Mouse (Mus musculus) Muller cell, postnatal 12 days (primary cell): Measurements from ENCODE around the gene Lancl2.

Experiments used
- DNase-seq: peaks from one replicate; pipeline ENCODE4 v3.0.0-alpha.2; 2015; ENCODE audit errors: inconsistent ontology term

Gene Lancl2

GRCm38 (mm10) chr6:57702376-57702742, at the start of gene Lancl2:
Gene Lancl2, plus strand, starts transcription at chr6:57702540.
- DNase-seq = no peak

GRCm38 (mm10) chr6:57661295-57661694, 41.0 kb upstream of the Lancl2 start:
- DNase-seq = no peak

GRCm38 (mm10) chr6:57684156-57684555, 18.2 kb upstream of the Lancl2 start:
- DNase-seq = no peak

GRCm38 (mm10) chr6:57691467-57692261, 10.7 kb upstream of the Lancl2 start, which contains the start of gene Pyurf:
Gene Pyurf, minus strand, starts transcription at chr6:57692078.
- peak; percentile 92 for DNase-seq

- DNase-seq = no peak
These were observed 9.2 kb upstream of the Lancl2 start for GRCm38 (mm10) chr6:57693116-57693515.

- DNase-seq = no peak
These were observed 654 bp upstream of the Lancl2 start for GRCm38 (mm10) chr6:57701686-57702085.

GRCm38 (mm10) chr6:57702743-57703499, 581 bp downstream of the Lancl2 start:
- DNase-seq = peak; percentile 97

- peak; percentile 31 for DNase-seq
These were observed 1.4 kb downstream of the Lancl2 start for GRCm38 (mm10) chr6:57703703-57704102.

GRCm38 (mm10) chr6:57706721-57707120, 4.4 kb downstream of the Lancl2 start:
- DNase-seq = peak; percentile 16

- DNase-seq = peak; percentile 26
These were observed 9.4 kb downstream of the Lancl2 start for GRCm38 (mm10) chr6:57711726-57712125.

GRCm38 (mm10) chr6:57721347-57721746, 19.0 kb downstream of the Lancl2 start:
- DNase-seq = no peak

GRCm38 (mm10) chr6:57742749-57743148, 40.4 kb downstream of the Lancl2 start:
- no peak for DNase-seq

- no peak for DNase-seq
These were observed 41.0 kb downstream of the Lancl2 start for GRCm38 (mm10) chr6:57743333-57743732.

GRCm38 (mm10) chr6:57744123-57744522, 41.8 kb downstream of the Lancl2 start:
- DNase-seq = no peak

- no peak for DNase-seq
These were observed 42.8 kb downstream of the Lancl2 start for GRCm38 (mm10) chr6:57744974-57745747.

- no peak for DNase-seq
These were observed 43.4 kb downstream of the Lancl2 start for GRCm38 (mm10) chr6:57745748-57746129.

- no peak for DNase-seq
These were observed 51.8 kb downstream of the Lancl2 start for GRCm38 (mm10) chr6:57753962-57754759.

GRCm38 (mm10) chr6:57763054-57763453, 60.7 kb downstream of the Lancl2 start:
- DNase-seq = no peak

- DNase-seq = no peak
These were observed 62.9 kb downstream of the Lancl2 start for GRCm38 (mm10) chr6:57765095-57765878.

GRCm38 (mm10) chr6:57766287-57766686, 63.9 kb downstream of the Lancl2 start:
- no peak for DNase-seq
